Mouse (Mus musculus): ENCODE measurements around the gene Col19a1. TPM values are rescaled to one million over a fixed set of nuclear protein-coding genes. Genes with fewer than 3 reads are reported as not detected.

Col19a1 gene
- polyA plus RNA-seq, 1 experiment from 2014 or later: 0.06 TPM

- 96% methylated on average over 2 of the region's 2 CpGs for WGBS (ENCODE audit: missing documents)
- Histone ChIP-seq H3K79me2 (ENCODE audit: inconsistent target) (no peaks in the 10 kb centered on the region), H3K27ac (no peak overlapping the region), H3K4me3 (ENCODE audit: inconsistent target) (no peak overlapping the region), H3K36me3 (ENCODE audit: inconsistent target) (no peaks in the 10 kb centered on the region)
Observed at GRCm38 (mm10) chr1:24527194-24527593, 60.1 kb downstream of the Col19a1 start.

GRCm38 (mm10) chr1:24517462-24517861 lies 69.8 kb downstream of the Col19a1 start:
- Histone ChIP-seq H3K27ac (no peak overlapping the region), H3K79me2 (ENCODE audit: inconsistent target) (no peaks in the 10 kb centered on the region), H3K4me3 (ENCODE audit: inconsistent target) (no peak overlapping the region), H3K36me3 (ENCODE audit: inconsistent target) (no peaks in the 10 kb centered on the region)
- 68% methylated on average over 4 of the region's 4 CpGs for WGBS (ENCODE audit: missing documents)

- WGBS (ENCODE audit: missing documents): 96% methylated on average over 5 of the region's 5 CpGs
Observed at GRCm38 (mm10) chr1:24515341-24515740, 71.9 kb downstream of the Col19a1 start.

DNA sequence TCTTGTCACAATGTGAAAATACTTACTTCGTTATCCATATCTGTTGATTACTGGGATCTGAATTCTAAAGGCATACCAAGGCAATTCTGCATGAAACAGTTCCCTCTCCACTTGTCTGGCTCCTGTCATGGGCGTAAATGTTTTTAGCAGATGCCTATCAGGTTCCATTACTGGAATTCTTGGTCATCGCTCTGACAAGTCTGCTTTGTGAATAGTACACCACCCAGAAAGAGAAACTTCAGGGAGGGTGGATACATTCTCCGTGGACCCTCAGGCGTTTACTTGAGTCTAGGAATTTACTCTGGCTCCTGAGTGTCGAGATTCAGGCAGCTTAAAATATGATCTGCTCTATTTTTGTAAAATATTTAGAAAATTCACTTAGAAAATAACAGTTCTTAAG lies 75.7 kb downstream of the Col19a1 start:
- Histone ChIP-seq H3K4me3 (ENCODE audit: inconsistent target) (no peak overlapping the region), H3K79me2 (ENCODE audit: inconsistent target) (no peaks in the 10 kb centered on the region), H3K36me3 (ENCODE audit: inconsistent target) (no peaks in the 10 kb centered on the region), H3K27ac (no peak overlapping the region)
- 91% methylated on average over 6 of the region's 6 CpGs for WGBS (ENCODE audit: missing documents)

More at GRCm38 (mm10) chr1:24515341-24515740, 71.9 kb downstream of the Col19a1 start:
- Histone ChIP-seq H3K79me2 (ENCODE audit: inconsistent target) (no peaks in the 10 kb centered on the region), H3K4me3 (ENCODE audit: inconsistent target) (no peak overlapping the region), H3K27ac (no peak overlapping the region), H3K36me3 (ENCODE audit: inconsistent target) (no peaks in the 10 kb centered on the region)

DNA sequence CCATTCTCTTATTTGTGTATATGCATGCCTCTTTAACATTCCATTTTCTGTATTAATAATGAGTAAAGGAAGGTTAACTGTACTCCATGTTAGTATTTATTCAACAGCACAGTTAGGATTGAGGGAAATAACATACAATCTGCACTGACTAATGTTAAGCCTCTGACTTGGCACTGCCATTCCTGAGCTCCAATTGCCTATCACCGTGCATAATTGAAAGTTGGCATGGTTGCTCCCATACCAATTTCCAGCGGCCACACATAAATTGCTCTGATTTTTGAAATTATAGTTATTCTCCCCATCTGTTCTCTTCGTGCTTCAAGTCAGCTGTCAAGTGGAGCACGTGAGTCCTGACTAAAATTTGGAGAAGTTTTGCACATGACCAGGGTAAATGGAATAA lies 91.9 kb downstream of the Col19a1 start:
- Histone ChIP-seq H3K79me2 (ENCODE audit: inconsistent target) (no peaks in the 10 kb centered on the region), H3K4me3 (ENCODE audit: inconsistent target) (no peak overlapping the region), H3K27ac (no peak overlapping the region), H3K36me3 (ENCODE audit: inconsistent target) (no peaks in the 10 kb centered on the region)
- WGBS (ENCODE audit: missing documents): 90% methylated on average over 4 of the region's 4 CpGs

DNA sequence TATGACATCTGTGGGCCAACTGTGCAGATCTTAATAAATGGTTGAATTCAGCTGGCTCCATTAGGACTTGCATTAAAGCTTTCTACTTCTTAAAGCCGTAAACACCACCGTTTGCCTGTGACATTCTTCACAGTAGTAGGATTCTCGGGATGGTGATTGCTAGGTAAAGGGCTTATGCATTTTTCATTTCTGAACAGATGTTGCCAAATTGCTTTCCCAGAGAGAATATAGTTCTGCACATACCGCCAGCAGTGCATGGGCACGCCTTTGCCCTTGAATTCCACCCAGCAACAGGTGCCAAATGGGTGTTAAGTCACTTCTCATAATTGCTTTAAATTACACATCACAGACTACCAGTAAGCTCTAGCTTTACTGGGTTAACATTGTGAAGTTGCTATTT lies 103.1 kb downstream of the Col19a1 start:
- Histone ChIP-seq H3K79me2 (ENCODE audit: inconsistent target) (no peaks in the 10 kb centered on the region), H3K27ac (no peak overlapping the region), H3K36me3 (ENCODE audit: inconsistent target) (no peaks in the 10 kb centered on the region), H3K4me3 (ENCODE audit: inconsistent target) (no peak overlapping the region)
- 86% methylated on average over 5 of the region's 5 CpGs for WGBS (ENCODE audit: missing documents)

DNA sequence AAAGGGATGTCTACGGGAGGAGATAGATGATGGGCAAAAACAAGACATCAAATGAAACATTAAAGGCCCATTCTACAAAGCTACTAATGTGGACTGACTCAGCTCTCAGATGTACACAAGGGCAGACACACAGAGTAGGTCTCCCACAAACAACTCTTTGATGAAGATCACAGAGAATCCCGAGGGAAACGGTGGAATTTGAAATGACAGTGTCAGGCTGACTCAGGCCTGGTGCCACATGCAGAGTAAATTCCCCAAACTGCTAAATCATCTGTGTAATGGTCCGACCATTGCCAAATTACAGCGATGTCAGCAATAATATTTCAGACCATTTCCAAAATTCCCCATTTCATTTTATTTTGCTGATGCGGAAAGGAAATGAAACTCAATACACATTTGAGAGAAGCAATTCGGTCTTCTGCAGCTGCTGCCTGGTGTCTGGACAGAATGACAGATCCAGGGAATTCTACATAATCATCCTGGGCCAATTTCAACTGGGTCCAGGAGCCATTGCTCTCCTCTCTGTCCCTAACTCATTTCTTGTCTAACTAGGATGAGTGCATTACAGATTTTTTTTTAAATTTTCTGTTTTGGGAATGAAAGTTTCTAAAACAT lies 116.1 kb downstream of the Col19a1 start:
- 64% methylated on average over 7 of the region's 7 CpGs for WGBS (ENCODE audit: missing documents)
- peak overlapping the region; percentile 31; the same call in 1 of the 2 replicates for H3K27ac ChIP-seq
- H3K36me3 ChIP-seq (ENCODE audit: inconsistent target): no peaks in the 10 kb centered on the region
- H3K4me3 ChIP-seq (ENCODE audit: inconsistent target): no peak overlapping the region
- H3K79me2 ChIP-seq (ENCODE audit: inconsistent target): no peaks in the 10 kb centered on the region

DNA sequence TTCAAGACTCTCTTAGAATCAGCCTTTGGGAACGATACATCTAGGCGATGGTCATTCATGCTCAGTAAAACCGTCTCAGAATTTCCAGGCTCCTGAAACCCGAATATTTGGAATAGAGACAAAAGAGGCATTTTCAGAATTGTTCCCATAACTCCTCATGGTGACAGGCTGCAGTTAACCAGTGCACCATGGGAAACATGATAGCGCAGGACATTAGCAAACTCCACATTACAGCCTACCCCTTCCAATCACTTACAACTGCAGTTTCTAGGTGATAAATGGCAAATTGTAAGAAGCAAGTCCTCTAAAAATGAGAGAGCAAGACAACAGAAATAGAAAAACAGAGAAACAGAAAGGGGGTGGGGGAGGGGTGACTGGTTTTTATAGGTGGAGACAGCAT lies 116.6 kb downstream of the Col19a1 start:
- WGBS (ENCODE audit: missing documents): 93% methylated on average over 5 of the region's 5 CpGs
- H3K79me2 ChIP-seq (ENCODE audit: inconsistent target): no peaks in the 10 kb centered on the region
- no peaks in the 10 kb centered on the region for H3K36me3 ChIP-seq (ENCODE audit: inconsistent target)
- H3K27ac ChIP-seq: peak overlapping the region; percentile 31; the same call in 1 of the 2 replicates
- no peak overlapping the region for H3K4me3 ChIP-seq (ENCODE audit: inconsistent target)

GRCm38 (mm10) chr1:24461305-24461887 lies 125.9 kb downstream of the Col19a1 start:
- H3K27ac ChIP-seq: no peak overlapping the region
- WGBS (ENCODE audit: missing documents): 92% methylated on average over 3 of the region's 3 CpGs
- H3K79me2 ChIP-seq (ENCODE audit: inconsistent target): no peaks in the 10 kb centered on the region
- no peak overlapping the region for H3K4me3 ChIP-seq (ENCODE audit: inconsistent target)
- no peaks in the 10 kb centered on the region for H3K36me3 ChIP-seq (ENCODE audit: inconsistent target)

DNA sequence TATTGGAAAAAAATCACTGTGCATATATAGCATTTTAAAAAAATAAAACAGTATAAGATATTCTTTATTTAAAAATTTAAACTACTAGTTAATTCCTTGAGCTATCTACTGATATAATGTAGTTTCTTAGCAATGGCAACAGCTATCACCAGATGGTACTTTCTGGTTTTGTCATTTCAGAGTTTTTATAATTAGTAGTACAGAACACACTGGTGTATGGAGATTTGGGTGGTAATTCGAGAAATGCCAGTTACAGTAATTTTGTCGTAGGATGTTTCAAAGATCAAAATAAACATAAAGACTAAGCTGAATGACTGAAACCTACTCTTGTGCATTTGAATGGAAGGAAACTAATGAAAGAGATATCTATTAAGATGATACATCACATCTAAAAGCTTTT lies 129.3 kb downstream of the Col19a1 start:
- Histone ChIP-seq H3K79me2 (ENCODE audit: inconsistent target) (no peaks in the 10 kb centered on the region), H3K27ac (no peak overlapping the region), H3K36me3 (ENCODE audit: inconsistent target) (no peaks in the 10 kb centered on the region), H3K4me3 (ENCODE audit: inconsistent target) (no peak overlapping the region)
- 87% methylated on average over 2 of the region's 2 CpGs for WGBS (ENCODE audit: missing documents)

GRCm38 (mm10) chr1:24452572-24453269 lies 134.6 kb downstream of the Col19a1 start:
- H3K36me3 ChIP-seq (ENCODE audit: inconsistent target): no peaks in the 10 kb centered on the region
- H3K79me2 ChIP-seq (ENCODE audit: inconsistent target): no peaks in the 10 kb centered on the region
- WGBS (ENCODE audit: missing documents): 86% methylated on average over 10 of the region's 10 CpGs
- no peak overlapping the region for H3K27ac ChIP-seq
- H3K4me3 ChIP-seq (ENCODE audit: inconsistent target): no peak overlapping the region

GRCm38 (mm10) chr1:24452159-24452558 lies 135.1 kb downstream of the Col19a1 start:
- Histone ChIP-seq H3K79me2 (ENCODE audit: inconsistent target) (no peaks in the 10 kb centered on the region), H3K4me3 (ENCODE audit: inconsistent target) (no peak overlapping the region), H3K36me3 (ENCODE audit: inconsistent target) (no peaks in the 10 kb centered on the region), H3K27ac (no peak overlapping the region)
- WGBS (ENCODE audit: missing documents): 93% methylated on average over 7 of the region's 7 CpGs

GRCm38 (mm10) chr1:24437425-24437824 lies 149.8 kb downstream of the Col19a1 start:
- no peak overlapping the region for H3K27ac ChIP-seq
- no peak overlapping the region for H3K4me3 ChIP-seq (ENCODE audit: inconsistent target)
- H3K79me2 ChIP-seq (ENCODE audit: inconsistent target): no peaks in the 10 kb centered on the region
- no peaks in the 10 kb centered on the region for H3K36me3 ChIP-seq (ENCODE audit: inconsistent target)

- Histone ChIP-seq H3K27ac (no peak overlapping the region), H3K4me3 (ENCODE audit: inconsistent target) (no peak overlapping the region), H3K36me3 (ENCODE audit: inconsistent target) (no peaks in the 10 kb centered on the region), H3K79me2 (ENCODE audit: inconsistent target) (no peaks in the 10 kb centered on the region)
- whole genome bisulfite sequencing (ENCODE audit: missing documents): 90% methylated on average over 5 of the region's 5 CpGs
Observed at GRCm38 (mm10) chr1:24428306-24428705, 159.0 kb downstream of the Col19a1 start.

- 42% methylated on average over 8 of the region's 8 CpGs for WGBS (ENCODE audit: missing documents)
- no peak overlapping the region for H3K4me3 ChIP-seq (ENCODE audit: inconsistent target)
- H3K27ac ChIP-seq: no peak overlapping the region
- no peaks in the 10 kb centered on the region for H3K36me3 ChIP-seq (ENCODE audit: inconsistent target)
- no peaks in the 10 kb centered on the region for H3K79me2 ChIP-seq (ENCODE audit: inconsistent target)
Observed at GRCm38 (mm10) chr1:24378125-24378821, 209.0 kb downstream of the Col19a1 start.
